Mouse (Mus musculus) urinary bladder, postnatal 10 days (tissue): ENCODE results near the gene Ski.

Experiments
- DNase-seq: peaks from one replicate; pipeline ENCODE4 v3.0.0; 2022; ENCODE audit warnings: low spot score

The Ski gene

DNA sequence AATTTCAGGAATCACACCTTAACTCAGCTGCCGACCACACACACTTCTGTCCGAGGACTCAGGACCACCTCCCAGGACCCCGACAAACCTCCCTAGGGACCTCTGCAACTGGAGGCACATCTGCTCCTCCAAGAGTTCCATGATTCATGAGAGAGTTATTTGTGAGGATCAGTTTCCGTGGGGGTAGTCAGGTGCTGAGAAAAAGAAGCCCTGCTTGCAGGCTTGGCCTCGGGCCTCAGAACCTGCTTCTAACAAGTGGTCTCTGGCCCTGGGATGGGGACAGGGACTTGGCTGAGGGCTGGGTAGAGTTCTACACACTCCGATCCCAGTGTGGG lies 72.5 kb downstream of the Ski start:
- DNase-seq: no peak

DNA sequence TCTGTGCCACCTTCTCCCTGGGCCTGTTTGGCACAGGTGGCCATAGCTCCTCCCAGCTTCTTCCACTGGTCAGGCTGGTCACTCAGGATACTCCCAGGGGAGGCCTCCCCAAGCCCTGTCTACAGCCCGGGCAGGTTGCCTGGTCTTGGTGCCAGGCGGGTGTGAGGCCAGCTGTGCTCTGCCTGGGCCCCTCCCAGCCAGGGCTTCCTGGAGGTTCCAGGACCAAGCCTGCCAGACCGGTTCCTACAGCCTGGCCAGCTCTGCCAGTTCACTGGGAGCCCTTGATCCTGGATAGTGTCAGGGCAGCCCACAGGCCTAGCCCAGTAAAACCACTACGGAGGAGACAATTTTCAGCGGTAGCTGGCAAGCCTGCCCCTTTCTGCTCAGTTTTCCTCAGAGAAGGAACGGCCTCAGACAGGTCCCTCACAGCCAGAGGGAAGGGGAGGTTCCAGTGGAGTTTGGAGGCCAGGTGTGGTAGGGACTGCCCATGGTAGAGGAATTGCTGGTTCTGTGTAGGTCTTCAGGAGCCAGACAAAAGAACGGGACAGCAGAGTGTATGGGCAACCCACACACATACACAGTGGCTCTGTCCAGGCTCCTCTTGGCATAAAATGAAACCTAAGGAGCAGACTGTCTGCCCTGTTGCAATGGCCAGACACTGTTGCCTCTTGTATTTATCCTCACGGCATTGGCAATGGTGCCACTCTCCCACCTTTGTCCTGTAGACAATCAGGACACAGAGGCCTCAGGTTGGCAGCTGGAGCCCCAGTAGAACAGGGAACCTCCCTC lies 73.3 kb downstream of the Ski start:
- DNase-seq: peak; percentile 53

- no peak for DNase-seq
These were observed 73.9 kb downstream of the Ski start for GRCm38 (mm10) chr4:155148453-155148852.

- no peak for DNase-seq
These were observed 76.1 kb downstream of the Ski start for GRCm38 (mm10) chr4:155146107-155146823.

GRCm38 (mm10) chr4:155144548-155145180 lies 77.7 kb downstream of the Ski start:
- DNase-seq: no peak

GRCm38 (mm10) chr4:155143871-155144502 lies 78.4 kb downstream of the Ski start:
- no peak for DNase-seq

GRCm38 (mm10) chr4:155143411-155143810 lies 79.0 kb downstream of the Ski start:
- DNase-seq: no peak

DNA sequence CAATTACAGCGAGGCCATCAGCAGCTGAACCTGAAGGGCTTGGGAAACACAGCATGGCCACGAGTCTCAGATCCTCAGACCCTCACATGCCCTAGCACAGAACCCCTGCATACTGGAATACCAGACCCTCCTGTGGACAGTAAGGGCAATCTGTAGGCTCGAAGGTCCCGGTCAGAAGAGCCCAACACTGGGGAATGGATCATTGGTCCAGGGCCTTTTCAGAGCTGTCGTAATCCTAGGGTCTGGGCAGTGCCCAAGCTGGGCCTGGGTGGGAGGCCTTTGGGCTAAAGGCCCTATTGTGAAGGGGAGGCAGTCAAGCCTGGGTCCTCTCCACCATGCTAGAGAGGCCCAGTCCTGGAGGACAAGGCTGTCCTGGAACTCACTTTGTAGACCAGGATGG lies 79.6 kb downstream of the Ski start:
- no peak for DNase-seq

- DNase-seq: no peak
These were observed 81.6 kb downstream of the Ski start for GRCm38 (mm10) chr4:155140795-155141265.

DNA sequence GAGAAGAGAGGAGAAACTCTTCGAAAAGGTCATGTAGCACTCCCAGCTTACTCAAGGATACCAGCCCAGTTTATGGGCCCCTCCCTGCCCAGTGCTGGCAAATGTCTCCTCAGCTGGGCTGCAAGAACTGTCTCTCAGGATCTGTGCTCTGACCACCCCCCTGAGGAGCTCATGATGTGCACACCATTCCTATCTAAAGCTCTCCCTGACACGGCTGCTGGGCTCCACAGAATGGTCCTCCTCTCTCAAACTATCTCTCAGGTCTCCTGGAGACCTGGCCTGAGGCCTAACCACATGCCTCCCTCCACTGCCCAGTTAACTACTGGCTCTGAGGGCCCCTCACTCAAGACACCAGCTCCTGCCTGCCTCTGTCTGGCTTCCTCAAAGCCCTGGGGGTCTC lies 82.2 kb downstream of the Ski start:
- DNase-seq: no peak

- DNase-seq: no peak
These were observed 82.9 kb downstream of the Ski start for GRCm38 (mm10) chr4:155139281-155140045.

GRCm38 (mm10) chr4:155138451-155138850 lies 83.9 kb downstream of the Ski start:
- no peak for DNase-seq

- no peak for DNase-seq
These were observed 84.5 kb downstream of the Ski start for GRCm38 (mm10) chr4:155137891-155138290.

- no peak for DNase-seq
These were observed 86.3 kb downstream of the Ski start for GRCm38 (mm10) chr4:155135909-155136585.

GRCm38 (mm10) chr4:155134686-155135172 lies 87.7 kb downstream of the Ski start:
- no peak for DNase-seq

DNA sequence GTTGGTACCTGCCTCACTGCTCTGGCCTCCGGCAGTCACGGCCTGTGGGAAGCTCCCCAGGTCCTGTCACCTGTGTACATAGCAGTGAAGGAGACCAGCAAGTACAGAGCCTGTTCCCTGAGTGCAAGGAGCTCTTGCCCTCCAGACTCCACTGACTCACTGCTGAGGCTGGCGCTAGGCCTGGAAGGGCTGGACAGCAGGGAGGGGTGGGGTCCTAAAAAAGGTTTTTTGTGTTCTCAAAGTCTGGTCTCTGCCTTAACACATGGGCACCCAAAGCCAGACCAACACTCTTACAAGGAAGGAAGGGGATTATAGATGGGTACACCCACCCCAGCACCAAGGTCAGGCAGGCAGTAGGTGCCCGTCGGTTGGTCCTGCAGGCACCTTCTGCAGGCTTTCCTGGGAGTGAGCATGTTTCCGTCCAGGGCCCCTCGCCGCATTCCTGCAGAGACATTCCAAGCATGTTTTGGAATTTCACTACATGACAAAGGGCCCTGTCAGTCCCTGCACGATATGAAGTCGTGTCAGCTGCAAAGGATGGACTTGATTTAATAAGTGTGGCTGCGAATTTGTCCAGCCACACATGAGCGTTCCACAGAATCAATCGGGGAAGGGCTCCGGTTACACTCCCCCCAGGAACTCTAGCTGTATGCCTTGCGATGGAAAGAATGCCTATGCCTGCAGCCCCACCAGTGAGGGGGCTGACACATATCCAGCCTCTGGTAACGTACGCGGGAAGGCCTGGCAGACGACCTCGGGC lies 88.6 kb downstream of the Ski start:
- no peak for DNase-seq

DNA sequence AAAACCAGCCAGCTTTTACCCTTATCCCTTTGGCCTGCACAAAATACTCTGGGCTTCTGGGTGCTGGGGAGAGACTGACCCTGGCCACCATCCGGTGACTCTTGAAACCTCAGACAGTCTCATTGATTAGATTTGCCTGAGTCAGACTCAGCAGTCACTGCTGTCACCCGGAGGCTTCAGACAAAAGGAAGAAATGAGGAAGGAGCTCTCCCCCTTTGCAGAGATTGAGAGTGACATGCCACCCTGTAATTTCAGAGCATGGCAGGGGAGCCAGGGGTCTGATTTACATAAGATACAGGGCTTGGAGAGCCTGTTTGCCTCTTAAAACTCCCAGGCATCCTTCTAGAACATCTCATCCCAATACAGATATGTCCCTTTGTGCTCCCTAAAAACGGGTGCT lies 89.2 kb downstream of the Ski start:
- no peak for DNase-seq

DNA sequence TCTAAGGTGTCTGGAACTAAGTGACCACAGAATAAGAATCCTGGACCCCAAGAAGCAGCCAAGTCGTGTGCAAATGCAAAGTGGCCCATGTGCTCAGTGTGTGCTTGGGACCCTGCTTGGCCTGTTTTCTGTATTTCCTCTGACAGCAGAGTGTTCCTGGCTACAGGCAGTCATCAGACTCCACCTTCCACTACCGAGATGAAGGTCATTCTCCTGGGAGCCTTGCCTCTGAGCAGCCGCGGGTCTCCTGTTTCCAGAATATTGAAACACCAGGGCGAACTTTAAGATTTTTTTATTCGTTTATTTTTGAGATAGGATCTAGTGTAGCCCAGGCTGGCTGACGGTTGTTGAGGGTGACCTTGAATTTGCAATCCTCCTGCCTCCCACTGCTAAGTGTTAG lies 91.8 kb downstream of the Ski start:
- DNase-seq: no peak

- peak; percentile 50 for DNase-seq
These were observed 92.4 kb downstream of the Ski start for GRCm38 (mm10) chr4:155129996-155130395.
